Mouse (Mus musculus) NIH3T3 (cell line): ENCODE measurements around the gene Dock2.
"Not testable (repeated sequence)": the region's sequence is repeated elsewhere in the genome, so short reads cannot be mapped to it uniquely, and the experiment has no call there.

Source experiments
- DNase-seq: peaks from one replicate; pipeline ENCODE4 v3.0.0-alpha.2; 2012; ENCODE audit warnings: low read depth

The Dock2 gene

GRCm38 (mm10) chr11:34290265-34290664, 493.4 kb downstream of the Dock2 start:
- no peak for DNase-seq

- no peak for DNase-seq
Observed at GRCm38 (mm10) chr11:34284124-34284808, 499.4 kb downstream of the Dock2 start.

GRCm38 (mm10) chr11:34277047-34277445, 506.6 kb downstream of the Dock2 start:
- no peak for DNase-seq

GRCm38 (mm10) chr11:34276363-34277046, 507.2 kb downstream of the Dock2 start:
- no peak for DNase-seq

- DNase-seq = no peak
Observed at GRCm38 (mm10) chr11:34275941-34276340, 507.8 kb downstream of the Dock2 start.

GRCm38 (mm10) chr11:34272016-34272415, 511.7 kb downstream of the Dock2 start:
- no peak for DNase-seq

GRCm38 (mm10) chr11:34264099-34264498, 519.6 kb downstream of the Dock2 start:
- DNase-seq = no peak

GRCm38 (mm10) chr11:34258849-34259469, 524.7 kb downstream of the Dock2 start:
- DNase-seq = no peak

- DNase-seq = no peak
Observed at GRCm38 (mm10) chr11:34257548-34258189, 526.0 kb downstream of the Dock2 start.

- DNase-seq = no peak
Observed at GRCm38 (mm10) chr11:34242979-34243378, 540.7 kb downstream of the Dock2 start.

- DNase-seq = no peak
Observed at GRCm38 (mm10) chr11:34240252-34240651, 543.4 kb downstream of the Dock2 start.

GRCm38 (mm10) chr11:34239691-34240090, 544.0 kb downstream of the Dock2 start:
- DNase-seq = no peak

GRCm38 (mm10) chr11:34236885-34237284, 546.8 kb downstream of the Dock2 start:
- no peak for DNase-seq

- DNase-seq = no peak
Observed at GRCm38 (mm10) chr11:34236091-34236759, 547.5 kb downstream of the Dock2 start.

GRCm38 (mm10) chr11:34228758-34229364, 554.8 kb downstream of the Dock2 start:
- peak; percentile 48 for DNase-seq

GRCm38 (mm10) chr11:34227180-34227579, 556.5 kb downstream of the Dock2 start:
- no peak for DNase-seq

GRCm38 (mm10) chr11:34220596-34220995, 563.1 kb downstream of the Dock2 start:
- not testable (repeated sequence) for DNase-seq

GRCm38 (mm10) chr11:34212853-34213252, 570.8 kb downstream of the Dock2 start:
- peak; percentile 67 for DNase-seq

GRCm38 (mm10) chr11:34207989-34208388, 575.7 kb downstream of the Dock2 start, which contains the start of gene Foxi1:
Gene Foxi1 (minus strand): TSS chr11:34208089.
- no peak for DNase-seq

GRCm38 (mm10) chr11:34202769-34203168, 580.9 kb downstream of the Dock2 start:
- no peak for DNase-seq

- no peak for DNase-seq
Observed at GRCm38 (mm10) chr11:34195142-34195541, 588.5 kb downstream of the Dock2 start.
